Mouse (Mus musculus) frontal cortex, postnatal 36 days (tissue): ENCODE data around the gene AI464131.

Experiments used
- DNase-seq, 2 experiments: peaks; one replicate each; pipeline ENCODE4 v3.0.0; 2022; ENCODE audit warnings: low spot score in 2 of 2

AI464131 gene

DNA sequence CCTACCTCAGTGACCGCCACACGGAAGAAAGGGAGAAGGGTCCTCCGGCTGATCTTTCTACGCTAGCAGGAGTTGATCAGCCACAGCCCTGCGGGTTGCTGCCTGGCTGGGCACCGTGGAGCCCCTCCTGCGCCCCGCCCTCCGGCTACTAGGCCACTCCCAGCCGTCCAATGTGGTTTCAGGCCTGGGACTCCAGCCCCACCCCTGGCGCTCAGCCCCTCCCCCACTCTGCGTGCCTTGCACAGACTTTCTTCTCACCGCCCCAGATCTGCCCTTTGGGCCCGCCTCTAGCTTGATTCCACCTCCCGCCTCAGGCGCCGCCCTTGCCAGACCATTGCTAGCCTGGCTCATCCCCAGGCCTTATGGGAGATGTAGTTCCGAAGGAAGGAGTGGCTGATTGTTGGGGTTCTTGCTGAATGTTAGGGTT is at the start of gene AI464131:
Gene AI464131, minus strand, starts transcription at position 91 of the 427 bp plus-strand sequence.
- peak; percentile 93 for DNase-seq

DNA sequence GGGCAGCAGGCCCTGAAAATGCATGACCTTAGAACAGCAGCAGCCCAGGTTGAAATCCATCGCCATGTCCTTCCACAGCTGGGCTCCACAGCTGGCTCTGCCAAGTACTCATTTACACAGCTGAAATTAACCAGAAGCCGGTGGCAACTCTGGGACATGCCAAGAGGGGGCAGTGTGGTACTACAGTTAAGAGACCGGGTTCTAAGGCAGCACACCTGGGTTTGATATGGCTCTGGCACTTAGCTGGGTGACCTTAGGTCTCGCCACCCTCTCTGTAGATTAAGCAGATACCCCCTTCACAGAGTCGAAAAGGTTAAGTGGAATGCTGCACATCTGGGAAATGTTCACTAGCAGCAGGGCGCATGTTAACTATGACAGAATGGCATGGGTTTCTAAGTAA is 49.7 kb upstream of the AI464131 start:
- peak; percentile 68 to 75 for DNase-seq

DNA sequence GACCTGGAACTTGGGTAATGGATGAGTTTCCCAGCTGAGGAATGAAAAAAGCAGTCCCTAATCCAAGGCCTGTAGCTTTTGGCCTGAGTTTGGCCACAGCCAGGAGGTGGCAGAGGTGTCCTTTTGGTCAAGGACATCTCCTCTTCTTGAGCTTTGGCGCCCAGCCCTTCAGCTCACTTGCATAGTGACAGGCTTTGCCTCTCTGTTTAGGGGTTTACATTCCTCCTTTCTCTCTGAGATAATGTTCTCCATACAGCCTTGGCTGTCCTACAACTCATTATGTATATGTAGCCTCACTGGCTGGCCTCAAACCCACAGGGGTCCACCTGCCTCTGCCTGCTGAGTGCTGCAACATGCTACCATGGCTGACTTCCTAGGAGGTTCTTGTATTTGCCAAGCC is 44.2 kb upstream of the AI464131 start:
- DNase-seq: no peak

DNA sequence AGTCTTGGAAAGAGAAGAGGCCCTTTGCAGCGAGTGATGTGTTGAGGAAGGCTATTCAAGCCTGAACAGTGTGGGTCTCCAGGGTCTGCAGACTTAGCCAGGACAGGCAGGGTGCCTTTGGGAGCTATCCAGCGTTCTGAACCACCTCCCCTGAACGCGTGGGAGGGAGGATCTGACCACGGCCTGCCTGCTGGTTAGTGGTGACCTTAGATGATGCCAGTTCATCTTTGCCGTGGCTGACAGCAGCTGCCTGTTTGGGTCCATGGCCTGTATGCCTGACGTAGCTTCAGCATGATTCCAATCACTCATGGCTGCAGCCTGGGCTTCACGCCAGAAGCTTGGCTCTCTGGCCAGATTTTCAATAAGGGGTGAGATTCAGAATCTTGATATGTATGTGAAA is 43.1 kb upstream of the AI464131 start:
- DNase-seq: no peak

DNA sequence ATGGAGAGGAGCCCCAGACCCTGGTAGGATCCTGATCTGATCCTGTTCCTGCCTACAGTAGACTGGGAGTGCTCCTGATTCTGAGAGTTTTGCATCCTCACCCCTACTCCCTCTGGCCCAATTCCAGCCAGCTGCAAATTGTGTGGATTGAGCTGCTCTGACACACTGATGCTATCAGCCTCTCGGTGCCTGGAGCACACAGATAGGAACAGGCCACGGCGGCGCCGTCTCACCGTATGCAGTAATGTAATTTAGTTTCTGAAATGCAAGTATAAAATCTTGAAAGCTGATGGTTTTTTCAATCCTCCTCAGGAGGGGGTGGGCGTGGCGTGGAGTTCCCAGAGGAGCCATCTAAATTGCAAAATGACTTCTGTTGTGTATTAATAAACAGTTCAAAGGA is 39.3 kb upstream of the AI464131 start:
- no peak for DNase-seq

DNA sequence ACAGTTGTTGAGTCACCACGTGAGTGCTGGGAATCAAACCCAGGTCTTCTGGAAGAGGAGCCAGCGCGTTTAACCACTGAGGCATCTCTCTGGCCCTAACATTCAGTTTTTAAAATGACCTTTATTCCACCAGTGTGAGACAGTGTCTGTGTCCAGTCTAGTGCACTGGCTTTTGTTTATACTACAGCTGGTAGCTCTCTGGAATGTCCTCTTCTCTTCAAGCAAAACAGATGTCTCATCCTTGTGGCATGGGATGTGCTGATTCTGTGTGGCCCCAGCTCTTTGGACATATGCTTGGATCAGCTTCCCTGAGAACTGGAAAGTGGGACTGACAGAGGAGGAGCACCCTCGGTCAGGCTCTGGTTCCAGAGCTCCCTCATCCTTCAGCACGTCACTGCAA is 32.0 kb upstream of the AI464131 start:
- no peak for DNase-seq

DNA sequence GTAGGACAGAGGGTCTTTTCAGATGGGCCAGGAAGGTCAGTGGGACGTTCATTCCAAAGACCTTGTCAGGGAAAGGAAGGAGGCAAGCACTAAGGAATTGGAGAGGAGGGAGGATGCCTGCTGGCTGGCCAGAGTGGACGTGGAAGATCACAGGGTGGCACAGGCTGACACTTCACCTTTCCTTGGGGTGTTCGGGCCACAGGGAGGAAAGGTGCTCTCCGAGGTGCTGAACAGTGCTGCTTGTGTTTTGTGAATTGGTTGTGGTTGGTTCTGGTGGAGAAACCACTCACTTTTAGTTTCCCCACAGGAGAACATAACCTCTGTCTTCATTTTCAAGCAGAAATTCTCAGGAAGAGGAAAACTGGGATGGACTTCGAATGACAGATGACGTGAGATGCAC is 29.5 kb upstream of the AI464131 start:
- DNase-seq: no peak

DNA sequence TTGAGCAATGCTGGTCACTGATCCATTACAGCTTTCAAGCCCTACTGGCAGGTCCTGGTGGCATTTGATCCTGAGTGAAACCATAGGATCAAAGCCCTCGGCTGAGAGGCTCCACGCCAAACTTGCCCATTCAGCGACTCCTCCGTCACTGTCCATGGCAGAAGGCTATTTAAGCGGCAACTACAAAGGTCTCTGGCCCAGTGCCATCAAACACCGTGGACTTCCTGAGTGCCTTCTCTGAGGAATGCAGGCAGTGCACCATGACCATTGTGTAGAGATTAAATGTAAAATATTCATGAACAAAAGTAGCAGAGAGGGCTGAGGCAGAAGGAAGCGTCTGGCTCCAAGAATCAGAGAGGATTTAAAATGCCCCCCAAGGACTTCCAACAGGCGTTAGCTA is 25.1 kb upstream of the AI464131 start:
- no peak for DNase-seq

DNA sequence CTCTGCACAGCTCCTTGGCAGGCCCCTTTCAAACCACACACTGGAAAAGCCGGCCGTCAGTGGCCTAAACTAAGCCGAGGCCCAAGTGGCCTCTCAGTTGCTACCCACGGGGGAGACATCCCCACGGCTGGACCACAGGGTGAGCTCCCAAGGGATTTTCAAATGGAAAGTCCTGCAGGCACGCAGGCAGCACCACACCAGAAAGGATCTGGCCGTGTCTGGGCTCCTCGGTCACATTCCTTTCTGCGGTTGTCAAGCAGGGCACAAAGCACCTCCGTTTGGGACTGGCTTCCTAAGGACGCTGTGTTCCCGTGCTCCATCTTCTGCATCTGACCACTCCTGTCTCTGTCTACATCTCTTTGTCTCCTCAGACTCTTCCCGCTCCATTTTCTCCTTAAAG is 24.2 kb upstream of the AI464131 start:
- DNase-seq: no peak

DNA sequence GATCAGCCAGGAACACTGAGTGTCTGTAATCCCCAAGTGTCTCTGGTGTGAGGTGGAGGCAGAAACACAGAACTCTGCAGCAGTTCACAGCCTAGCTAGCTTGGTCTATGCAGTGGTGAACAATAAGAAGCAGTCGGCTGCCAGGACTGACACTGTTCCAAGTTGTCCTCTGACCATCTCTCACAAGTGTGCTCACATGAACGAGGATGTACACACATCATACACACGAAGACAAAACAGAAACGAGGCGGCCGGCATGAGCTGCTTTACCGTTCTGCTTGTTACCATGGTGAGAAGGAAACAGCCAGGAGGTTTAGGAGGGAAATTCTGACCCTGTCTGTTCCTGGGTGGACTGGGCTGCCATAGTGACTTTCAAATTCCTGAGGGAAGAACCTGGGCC is 23.7 kb upstream of the AI464131 start:
- DNase-seq: no peak

DNA sequence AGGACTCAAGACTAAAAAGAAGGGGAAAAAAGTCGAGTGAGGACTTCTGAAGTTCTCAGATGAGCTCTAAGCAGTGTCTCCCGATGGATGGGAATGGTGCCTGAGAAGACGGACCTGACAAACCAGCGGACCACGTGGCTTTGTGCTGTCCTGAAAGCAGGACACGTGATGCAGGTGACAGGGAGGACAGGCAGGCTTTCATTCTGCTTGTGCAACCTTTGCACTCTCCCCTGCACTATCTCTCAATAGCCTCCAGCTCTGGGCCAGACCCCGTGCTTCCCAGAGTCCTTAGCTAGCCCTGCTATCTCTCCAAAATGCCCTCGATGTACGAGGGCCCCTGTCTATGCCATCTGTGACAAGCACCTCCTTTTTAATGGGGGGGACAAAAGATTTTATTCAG is 22.0 kb upstream of the AI464131 start:
- DNase-seq: no peak

DNA sequence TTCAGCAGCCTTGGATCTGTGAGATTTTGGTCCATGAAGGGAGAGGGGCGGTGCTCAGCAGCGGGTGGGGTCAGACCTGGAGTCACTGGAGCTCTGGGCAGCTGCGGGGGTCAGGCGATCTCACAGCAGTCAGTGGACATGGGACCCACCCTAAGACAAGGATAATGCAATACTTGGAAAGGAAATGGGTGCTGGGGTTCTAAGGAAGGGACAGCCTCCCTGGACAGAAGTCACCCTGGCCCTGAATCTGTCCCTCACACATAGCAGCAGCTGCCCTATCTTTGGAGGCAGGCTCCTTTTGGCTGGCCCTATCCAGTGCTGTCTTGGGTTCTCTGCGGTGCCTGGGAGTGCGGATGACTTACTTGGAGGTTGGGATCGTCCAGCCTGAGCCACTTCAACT is 21.0 kb upstream of the AI464131 start:
- no peak for DNase-seq

DNA sequence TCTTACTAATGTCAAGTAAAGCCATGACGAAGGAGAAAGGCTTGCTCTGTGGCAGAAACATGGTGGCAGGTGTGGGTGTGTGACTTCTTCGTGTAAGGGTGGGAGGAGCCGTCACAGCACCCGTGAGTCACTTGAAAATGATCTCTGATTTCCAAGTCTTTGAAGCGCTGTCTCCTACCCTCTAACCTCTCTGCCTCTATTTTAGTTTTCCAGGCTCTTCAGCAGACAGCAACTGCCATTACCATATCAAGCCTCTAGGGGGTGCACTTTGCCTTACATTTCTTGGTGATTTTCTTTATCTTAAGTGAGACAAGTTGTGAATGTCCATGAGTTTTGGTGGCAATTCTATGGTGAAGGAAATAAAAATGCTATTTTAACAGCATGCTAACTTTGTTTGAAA is 19.9 kb upstream of the AI464131 start:
- DNase-seq: peak in 1 of 2 experiments; percentile 77

DNA sequence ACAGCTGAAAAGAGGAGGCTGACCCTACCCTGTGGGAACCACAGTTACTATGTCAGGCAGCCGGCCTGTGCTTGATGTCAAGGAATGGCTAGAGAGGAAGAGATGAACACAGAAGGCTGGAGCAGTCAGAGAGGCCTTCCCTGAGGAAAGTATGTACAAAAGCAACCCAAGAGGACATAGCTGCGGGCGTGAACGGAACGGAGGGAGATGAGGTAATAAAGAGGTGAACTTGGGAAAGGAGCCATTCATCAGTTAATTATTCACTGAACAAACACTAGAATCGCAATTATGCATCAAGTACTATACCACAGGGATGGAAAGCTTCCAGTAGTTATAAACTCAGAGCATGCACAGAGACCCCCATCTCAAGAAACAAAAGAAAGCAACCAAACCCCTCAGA is 19.3 kb upstream of the AI464131 start:
- no peak for DNase-seq

DNA sequence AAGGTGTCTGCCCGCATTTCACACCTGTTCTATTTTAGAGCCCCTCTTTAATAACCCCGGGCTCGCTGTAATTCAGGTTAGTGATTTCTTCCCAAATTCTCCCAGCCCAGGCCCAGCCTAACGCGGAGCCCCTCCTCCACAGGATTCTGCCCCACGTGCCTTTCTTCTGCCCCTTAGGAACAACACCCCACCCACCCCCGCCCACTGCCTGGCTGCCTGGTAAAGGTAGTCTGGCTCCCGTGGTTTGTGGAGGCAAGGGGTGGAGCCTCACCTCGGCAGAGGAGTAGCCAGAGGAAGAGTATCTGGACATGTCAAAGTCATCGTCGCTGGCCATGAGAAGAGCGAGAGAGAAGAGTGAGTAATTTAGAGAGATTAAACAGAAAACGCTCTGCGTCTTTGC is 17.8 kb upstream of the AI464131 start:
- DNase-seq: no peak

DNA sequence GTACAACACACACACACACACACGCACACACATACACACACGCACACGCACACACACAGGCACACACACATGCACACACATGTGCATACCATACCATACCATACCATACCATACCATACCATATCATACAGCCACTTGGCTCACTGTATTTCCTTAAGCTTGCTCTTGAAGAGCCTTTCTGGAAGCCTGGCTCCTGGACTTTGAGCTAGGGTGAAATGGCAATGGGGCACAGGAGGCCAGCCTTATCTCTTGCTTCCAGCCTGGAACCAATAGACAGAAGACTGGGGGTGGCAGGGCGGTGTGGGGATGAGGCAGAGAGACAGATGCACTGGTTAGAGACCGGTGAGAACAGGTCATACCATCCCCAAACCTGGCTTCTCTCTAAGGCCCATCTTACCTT is 16.3 kb upstream of the AI464131 start:
- DNase-seq: no peak

DNA sequence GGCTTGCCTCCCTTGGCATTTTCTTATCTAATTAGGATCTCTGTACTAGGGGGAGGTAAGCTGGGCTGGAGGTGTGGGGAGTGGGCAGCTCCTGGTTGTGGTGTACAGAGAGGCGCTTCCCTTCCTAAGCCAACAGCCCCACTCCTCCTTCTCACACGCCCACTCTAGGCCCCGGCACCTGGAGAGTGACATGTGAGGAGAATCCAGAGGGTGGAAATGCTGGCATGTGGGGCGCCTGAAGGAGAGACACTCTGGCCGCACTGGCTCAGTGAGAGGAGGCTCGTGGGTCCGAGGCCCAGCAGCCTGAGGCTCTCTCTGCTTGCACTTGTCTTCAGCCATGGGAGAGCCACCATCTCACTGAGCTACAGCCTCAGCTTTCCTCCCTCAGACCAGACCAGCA is 15.5 kb upstream of the AI464131 start:
- peak in 1 of 2 experiments; percentile 48 for DNase-seq

DNA sequence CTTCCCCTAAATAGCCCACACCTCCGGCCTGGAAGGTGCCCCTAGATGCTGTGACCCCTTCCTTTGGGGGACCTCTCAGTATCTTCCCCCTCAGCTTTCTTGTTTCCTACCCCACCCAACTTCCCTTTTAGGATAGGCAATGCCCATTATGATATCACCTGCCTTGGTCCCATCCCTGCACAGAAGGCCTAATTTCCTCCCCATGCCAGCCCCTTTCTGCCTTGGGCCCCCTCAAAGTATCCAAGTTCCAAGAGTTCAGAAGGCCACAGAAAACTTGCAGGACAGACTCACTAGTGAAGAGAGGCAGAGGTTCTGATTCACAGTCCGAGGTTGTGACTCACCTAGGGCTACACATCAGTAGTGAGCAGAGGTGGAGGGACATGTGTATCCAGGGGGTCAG is 14.4 kb upstream of the AI464131 start, which contains the start of gene 1110017D15Rik:
Gene 1110017D15Rik, minus strand, starts transcription at position 101 of the 400 bp plus-strand sequence.
- no peak for DNase-seq

DNA sequence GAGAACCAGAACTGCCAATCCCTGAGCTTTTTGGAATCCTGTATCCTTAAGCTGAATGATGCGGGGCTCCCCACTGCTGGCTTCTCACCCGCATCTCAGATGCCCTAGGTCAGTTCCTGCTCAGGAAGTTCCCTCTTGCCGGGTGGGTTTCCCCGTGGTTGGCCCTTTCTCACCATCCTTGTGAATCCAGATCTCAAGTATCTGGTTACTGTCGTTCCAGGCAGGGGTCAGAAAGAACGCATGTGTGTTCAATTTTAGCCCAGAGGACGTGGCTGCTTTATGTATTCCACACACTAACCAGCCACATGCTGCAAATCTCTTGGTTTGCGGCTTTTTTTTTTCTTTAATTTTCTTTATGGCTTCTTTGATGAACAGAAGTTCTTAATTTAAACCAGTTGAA is 10.8 kb upstream of the AI464131 start:
- no peak for DNase-seq

DNA sequence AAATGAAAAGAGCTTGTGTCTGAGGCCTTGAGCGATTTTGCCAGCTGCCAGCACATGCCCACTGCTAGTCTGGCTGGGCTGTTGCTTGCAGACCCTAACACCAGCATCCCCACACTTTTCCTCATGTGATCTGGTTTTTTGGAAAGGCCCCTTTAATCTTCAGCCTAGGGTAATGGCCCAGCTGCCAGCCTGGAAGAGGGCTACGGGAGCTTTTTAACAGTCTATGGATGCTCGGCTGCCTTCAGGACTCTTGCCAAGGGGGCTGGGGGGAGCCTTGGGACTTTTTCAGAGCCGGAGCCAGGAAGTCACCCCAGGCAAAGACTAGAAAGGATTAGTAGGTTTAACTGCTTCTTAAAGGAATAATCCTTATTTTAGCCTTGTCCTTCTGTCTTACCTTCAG is 10.4 kb upstream of the AI464131 start:
- DNase-seq: no peak

DNA sequence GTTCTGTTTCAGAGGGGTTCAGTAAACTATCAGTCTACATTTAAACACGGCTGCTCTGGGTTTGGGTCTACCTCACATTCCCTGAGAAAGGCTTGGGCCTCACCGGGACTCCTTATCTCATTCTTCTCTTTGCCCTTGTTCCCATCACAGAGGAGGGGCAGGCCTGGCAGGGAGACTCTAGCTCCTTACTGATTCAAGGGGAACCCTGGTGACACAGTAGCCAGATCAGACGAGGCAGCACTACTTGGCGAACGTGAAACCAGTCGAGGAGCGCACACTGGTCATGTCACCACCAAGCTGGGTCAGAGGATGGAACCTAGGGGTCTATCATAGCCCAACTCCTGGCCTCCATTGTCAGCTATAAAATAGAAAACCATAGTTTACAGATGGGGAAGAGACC is 5.1 kb upstream of the AI464131 start:
- no peak for DNase-seq

DNA sequence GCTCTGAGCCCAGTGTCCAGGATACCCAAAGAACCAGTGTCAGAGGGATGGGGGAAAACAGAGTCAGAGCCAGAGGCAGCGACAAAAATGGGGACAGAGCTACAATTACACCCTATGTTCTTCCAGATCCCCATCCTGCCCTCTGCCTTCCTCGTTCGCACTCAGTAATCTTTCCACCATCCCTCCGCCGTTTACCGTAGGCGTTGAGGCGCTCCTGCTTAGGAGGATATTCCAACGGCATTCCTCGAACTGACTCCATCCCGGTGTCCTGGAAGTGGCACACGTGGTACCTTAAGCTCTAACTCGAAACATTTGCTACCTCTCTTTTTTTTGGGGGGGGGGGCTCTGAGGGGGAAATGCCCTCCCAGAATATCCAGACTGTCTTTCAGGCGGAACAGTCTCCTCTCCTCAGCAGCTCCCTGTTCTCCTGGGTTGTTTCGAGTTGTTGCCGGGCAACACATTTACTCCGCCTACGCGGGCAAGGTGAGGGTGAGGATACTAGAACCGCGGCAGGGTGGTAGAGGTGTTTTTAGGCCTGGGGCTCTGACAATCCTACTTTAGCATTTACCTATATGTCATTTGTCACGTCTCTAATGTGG is 4.5 kb upstream of the AI464131 start:
- no peak for DNase-seq

DNA sequence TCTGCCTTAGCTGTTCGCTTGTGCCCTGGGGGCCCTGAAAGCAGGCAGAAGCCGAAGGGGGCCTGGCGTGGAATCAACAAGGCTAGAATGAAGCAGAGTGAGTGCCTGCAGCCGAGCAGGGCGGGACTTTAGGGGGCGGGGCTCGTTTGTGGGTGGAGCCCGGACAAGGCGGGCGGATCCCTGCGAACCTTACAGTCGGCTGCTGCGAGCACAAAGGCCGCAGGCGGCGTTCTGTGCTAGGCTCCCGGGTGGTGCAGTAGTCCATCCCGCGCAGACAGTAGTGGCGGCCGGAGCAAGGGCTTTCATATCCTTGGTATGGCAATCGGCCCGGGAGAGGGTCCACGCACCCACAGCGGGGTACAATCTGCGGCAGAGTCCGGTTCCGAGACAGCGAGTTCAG is 4.0 kb upstream of the AI464131 start:
- DNase-seq: peak; percentile 80 to 81

DNA sequence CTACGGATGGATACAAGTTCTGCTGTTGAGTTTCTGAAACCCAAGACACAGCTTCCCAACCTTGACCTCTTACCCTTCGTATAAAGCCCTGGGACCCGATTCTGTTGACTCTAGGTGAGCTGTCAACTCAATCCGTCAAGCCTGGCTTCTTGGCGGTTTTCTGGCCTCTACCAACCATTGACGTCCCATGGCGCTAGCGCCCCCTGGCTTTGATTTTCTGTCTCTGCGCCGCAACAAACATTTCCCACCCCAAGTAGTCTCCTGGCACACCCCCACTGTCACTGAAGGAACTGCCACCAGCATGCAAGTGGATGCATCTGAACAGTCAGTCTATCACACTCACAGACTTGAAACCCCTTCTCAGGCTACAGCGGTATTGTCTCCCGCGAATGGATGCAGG is 3.3 kb upstream of the AI464131 start:
- DNase-seq: peak in 1 of 2 experiments; percentile 65
